Mouse (Mus musculus) monocyte, adult 5-6 weeks (primary cell): Measurements from ENCODE around the gene Mylk4. TPM values are rescaled to one million over a fixed set of nuclear protein-coding genes. Genes with fewer than 3 reads are reported as not detected.

ENCODE experiments used
- ATAC-seq: fragments of 153-309, 156-312 bp; replicated peaks from 2 replicates; pipeline ENCODE4 v1.8.0; 2017; ENCODE audit warnings: mild to moderate bottlenecking; ENCODE audit not compliant: low TSS enrichment, insufficient number of reproducible peaks, severe bottlenecking, poor library complexity, low FRiP score
- total RNA-seq: library from RNA; stranded (forward); fragments of 200-1000, 200-491, 200-594 nt; gene quantifications from 3 replicates; pipeline ENCODE4 v1.2.3, GENCODE M21; 2017

The Mylk4 gene
- total RNA-seq, 1 experiment from 2014 or later, result not detected

DNA sequence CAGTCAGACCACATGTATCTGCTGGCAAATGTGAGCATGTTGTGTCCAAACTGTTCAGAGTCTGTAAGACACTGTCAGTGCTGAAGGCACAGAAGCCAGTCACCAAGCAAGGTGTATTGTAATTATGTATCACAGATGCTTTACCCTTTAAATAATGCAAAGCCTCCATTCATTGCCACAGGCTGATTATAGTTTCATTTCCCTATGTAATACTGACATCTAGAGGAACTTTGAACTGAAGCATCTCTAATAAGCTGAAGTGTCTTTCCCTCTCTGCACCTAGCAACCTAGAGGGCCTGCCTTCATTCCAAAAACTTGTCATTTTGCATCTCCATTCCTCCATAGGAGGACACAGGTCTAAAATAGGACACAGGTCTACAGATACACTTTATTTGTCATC is 52.5 kb downstream of the Mylk4 start:
- ATAC-seq, result no peak

DNA sequence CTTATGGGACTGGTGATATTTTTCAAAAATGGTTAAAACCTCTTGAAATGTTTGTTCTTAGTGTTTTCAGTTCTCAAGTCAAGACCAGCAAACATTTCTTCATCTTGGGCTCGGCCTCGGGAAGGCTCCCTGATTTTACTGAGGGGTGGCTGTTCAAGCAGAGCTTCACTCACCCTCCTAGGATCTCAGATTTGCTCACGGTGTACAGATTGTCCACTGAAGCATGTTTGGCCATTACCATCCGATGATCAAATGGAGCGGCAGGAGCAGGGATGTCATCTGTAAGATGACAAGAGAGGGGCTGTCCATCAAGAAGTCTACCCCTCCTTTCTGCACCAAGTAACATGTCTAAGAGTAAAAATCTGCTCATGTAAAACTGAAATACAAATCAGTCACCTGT is 59.1 kb downstream of the Mylk4 start:
- no peak for ATAC-seq

DNA sequence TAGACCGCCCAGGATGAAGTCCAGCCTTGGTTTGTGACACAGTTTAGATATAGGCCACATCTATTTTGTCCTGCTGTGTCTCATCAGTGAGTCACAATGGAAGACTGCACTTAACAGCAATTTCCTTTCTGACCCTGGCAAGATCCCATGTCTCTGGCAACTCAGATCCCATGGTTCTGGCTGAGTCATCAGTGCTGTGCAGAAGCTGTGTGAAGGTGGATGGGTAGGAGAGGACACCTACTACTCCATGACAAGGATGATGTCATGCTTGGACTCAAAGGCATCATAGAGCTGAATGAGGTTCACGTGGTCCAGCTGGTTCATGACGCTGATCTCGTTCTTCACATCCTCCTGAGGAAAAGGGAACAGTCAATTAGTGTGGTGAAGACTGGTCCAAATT is 62.0 kb downstream of the Mylk4 start:
- no peak for ATAC-seq

DNA sequence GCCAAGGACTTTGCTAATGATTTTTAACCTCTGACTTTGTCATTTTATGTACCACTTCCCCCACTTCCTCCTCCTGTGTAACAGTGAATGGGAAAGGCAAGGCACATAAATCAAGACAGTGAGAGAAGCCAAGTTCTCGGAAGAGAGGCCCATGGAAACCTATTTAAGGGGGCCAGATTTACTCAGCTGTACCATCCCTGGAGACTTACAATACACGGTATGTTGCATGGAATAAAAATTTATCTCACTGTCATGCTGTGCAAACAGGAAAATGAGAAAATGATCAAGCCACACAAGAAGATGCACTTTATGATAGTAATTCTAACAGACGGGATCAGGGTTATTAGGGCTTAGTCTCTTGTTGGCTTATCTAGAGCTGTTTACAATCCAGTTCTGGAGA is 64.5 kb downstream of the Mylk4 start:
- no peak for ATAC-seq

DNA sequence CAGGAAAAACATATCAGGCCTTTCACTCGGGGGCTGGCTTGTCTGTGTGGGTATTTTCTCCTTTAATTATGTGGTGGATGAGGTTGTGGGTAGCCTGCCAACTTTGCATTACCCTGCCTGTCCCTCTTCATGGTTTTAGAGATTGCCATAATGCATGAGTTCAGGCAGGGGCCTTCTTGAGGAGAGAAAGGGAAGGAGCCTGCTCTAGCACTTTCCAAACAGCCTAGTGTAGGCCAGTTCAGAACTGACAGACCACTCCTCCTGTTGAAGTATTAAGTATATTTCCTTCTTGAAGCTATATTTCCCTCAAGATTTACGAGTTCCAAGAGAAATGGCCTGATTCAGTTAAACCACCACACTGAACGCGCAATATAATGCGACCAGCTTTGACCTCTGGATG is 66.0 kb downstream of the Mylk4 start:
- ATAC-seq, result no peak

DNA sequence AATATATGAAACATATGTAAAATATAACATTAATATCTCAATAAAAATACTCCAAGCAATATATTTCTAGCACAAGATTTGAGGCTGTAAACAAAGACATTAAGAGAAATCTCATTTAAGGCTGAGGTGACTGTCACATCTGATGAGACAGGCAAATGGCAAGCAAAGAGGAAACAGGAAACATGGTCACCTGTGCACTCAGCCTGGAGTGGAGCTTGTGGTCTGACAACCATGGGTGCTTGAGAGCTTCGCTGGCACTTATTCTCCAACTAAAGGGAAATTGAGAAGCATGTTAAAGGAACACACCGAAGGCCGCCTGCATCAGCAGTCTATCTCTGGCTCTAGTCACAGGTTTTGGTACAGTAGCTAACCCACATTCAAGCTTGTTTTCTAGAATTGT is 71.2 kb downstream of the Mylk4 start:
- ATAC-seq, result no peak

DNA sequence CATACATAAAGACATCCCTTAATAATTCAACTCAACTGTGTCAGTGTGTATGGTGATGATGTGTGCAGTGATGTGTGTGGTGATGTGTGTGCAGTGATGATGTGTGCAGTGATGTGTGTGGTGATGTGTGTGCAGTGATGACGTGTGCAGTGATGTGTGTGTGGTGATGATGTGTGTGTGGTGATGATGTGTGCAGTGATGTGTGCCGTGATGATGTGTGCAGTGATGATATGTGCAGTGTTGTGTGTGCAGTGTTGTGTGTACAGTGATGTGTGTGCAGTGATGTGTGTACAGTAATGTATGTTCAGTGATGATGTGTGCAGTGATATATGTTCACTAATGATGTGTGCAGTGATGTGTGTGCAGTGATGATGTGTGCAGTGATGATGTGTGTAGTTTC is 75.9 kb downstream of the Mylk4 start:
- ATAC-seq, result no peak

DNA sequence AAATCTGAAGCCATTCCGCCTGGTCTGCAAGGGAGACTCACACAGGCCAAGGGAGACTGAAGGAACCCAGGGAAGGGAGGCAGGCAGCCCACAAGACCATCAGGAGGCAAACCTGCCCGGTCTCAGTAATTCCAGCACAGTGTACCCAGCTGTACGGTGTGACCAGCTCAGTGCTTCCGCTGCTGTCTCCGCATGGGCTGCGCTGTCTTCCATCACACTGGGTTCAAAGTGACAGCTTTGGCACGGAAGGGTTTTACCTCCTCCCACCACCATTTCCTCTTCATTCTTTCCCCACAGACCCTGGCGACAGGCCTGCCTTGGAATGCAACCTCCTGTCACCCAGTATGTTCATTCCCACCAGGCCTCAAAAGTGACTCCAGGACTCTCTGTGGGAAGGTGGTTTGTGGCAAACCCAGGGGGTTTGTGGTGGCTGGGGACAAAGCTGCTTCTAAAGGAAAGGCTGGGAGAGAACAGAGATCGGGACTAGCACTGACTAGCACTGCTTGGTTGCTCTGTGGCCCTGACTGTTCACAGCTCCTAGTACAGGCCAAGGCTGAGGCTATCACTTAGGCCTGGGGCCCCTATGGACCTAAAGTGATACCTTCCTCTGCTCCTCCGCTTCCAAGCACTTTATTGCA is 77.0 kb downstream of the Mylk4 start:
- no peak for ATAC-seq

DNA sequence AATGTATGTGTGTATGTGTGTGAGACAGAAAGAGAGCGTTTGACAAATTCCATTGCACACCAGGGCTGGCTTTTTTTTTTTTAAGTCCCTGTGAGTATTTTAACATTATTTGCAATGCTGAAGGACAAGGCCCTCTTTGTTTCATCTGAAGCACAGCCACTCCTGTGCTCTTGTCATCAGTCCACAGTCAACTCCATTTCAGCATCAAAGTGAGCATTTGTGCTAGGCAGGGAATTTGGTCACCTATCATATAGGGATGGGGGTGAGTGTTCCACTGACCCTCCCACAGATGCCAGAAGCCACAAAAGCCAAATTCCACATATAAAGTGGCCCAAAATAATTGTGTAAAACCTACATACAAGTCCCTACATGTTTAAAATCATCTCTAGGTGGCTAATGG is 78.4 kb downstream of the Mylk4 start:
- no peak for ATAC-seq

DNA sequence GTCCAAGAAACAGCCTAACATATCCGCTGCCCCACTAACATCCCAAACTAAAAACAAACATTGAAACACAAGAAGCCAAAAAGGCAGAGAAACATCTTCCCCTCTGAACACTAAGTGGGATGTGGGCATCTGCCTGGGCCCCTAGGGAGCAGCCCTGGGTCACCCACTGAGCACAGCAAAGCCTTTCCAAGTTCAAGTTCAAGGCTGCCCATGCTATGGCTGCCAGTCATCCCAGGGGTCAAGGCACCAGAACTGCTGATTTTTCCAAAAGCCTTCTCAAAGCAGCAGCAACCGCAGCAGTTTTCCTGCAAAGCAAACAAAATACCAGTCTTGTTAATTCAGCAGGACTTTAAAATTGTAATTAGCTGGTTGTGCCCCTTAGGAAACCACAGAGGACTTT is 78.8 kb downstream of the Mylk4 start:
- ATAC-seq, result no peak

DNA sequence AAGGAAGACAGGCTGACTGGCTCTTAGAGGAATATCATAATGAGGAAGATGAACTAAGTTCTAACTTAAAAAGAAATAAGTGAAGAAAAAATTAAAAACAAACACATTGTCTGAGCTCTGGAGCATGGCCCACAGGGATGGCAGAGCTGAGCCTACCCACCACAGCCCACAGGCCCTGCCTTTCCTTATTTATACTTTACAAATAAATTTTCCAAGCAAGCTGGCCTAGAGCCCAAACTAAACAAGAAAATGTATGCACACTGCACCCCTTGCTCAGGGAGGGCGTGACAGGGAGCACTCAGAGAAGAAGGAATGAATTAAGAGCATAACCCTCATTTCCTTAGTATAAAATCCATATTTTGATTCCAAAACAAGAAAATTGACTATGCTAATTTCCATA is 82.2 kb downstream of the Mylk4 start:
- no peak for ATAC-seq

DNA sequence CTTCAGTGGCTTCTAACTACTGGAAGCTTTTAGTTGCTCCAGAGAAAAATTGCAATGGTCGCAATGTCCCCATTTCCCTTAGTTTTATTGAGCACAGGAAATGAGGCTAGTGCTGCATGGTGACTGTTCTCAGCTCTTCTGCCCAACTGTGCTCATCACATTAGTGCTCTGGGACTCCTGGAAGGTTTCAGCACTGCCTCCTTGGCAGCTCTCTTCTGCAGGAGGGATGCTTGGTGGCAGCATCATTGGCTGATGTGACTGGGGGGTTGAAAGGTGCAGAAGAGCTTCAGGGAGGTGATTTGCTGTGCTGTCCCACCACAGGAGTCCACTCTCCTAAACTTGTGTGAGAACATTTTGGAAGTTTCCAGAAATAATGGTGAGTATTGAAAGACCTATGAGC is 84.4 kb downstream of the Mylk4 start:
- no peak for ATAC-seq

DNA sequence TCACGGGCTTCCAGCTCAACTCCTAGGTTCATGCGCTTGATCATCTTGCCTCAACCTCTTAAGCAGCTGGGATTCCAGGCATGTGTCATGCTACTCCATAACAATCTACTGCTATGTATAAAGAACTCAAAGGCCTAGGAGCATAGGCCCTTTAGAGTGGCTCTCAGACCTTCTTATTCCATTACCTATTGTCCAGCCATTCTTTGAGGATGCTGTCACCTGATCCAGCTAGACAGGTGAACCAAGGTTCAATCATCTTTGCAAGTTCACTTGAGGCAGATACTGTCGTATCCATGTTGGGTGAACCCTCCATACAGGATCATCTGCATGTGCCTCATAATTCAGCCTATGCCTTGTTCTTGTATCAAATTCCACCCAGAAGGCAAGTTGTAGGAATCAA is 84.8 kb downstream of the Mylk4 start:
- ATAC-seq, result no peak

DNA sequence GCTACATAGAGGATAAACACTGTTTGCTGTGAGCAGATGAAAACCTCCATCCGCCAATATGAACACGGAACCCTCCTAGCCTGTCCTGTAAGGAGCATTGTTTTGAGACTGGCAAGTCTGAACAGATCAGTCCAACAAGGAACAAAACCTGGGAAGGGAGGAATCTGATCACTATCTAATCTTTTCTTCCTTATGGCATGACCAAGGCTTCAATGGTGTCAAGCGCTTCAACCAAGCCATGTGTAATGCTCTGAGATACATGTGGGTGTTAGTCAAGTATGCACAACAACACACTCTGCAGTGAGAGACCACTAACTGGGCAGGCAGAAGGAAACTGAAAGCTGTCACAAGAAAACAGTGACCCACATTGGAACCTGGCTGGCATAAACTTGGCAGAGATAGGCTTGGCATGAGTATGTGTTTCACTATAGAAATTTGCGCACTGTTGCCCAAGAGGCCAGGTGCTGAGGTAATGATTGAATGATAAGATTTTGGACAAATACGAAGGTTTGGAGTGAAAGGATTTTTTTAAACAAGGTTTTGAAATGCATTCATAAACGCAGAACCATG is 89.8 kb downstream of the Mylk4 start:
- ATAC-seq, result no peak

DNA sequence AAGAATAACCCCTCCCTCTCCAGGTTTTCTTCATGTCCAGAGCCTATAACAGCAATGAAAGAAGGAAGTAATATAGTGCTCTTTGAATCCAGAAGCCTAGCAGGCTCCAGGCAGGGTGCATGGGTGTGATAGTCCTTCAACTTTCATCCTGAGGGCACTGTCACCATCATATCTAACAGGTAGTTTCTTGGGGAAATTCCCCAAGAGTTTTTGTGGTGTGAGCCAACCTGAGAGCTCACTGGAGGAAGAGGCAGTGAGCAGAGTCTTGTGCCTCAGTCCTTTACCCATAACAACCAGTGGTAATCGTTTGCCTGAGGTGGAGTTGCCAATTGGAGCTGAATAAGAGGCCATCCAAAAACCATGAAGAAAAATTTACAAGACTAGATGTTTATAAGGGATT is 91.2 kb downstream of the Mylk4 start:
- no peak for ATAC-seq

DNA sequence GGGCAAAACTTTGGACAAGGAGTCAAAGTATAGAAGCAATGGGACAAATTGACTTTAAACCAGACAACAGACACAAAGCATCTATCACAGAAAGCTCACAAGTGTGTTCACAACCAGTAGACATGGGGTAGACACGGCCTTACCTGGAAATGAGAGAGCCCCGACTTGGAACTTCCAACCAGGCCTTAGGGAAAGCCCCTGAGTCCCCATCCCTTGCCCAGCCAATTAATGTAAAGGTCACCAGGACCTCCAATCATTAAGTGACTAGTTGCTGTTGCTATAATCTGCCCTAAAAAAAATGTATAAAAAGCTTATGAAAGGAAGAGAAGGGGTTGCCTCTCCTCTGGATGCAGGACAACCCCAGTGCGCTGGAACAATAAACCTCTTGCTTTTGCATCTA is 93.5 kb downstream of the Mylk4 start:
- no peak for ATAC-seq

DNA sequence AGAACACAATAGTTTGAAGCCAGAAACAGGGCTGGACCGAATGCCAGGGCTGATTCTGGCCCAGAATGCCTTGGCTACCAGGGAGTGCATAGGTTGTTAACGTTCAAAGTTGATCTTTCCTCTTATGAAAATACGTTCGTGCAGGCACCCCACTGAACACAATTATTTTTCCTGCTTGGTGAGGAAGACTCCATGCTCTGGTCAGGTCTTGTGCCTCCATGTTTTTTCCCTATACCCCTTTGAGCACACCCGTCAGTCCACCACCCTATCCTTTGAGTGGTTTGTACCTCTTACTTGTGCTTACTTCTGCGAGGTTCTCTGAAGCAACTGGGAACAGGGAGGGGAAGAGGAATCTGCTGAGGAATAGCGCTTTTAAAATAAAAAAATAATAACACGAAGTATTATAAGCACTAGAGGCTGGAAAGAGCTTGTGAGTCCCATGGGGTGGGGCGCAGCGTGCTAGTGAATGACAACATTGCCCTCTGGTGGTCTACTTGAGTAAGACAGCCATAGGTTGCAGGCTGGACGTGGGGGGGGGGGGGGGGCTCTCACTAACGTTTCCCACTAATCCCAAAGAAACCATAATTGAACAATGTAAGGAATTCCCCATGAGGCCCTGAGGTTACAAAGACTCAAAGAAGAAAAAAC is 102.8 kb downstream of the Mylk4 start:
- no peak for ATAC-seq

DNA sequence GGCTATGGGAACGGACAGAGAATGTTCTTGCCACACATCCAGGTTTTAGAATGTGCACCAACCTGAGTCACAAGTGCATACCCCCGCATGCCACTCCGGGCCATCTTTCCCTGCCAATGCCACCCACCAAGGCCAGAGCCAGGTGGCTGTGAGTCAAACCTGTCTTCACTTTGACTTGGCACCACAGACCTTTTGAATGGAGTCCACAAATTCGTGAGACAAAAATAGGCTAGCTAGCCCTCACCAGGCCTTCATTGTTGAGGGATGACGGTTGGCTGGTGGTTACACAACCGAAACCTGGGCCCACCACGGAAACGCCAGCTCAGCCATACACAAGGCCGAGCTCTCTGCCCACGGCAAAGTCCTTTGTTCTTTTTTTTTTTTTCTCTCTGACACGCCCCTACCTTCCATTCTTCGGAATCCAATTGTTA is 103.6 kb downstream of the Mylk4 start:
- no peak for ATAC-seq

DNA sequence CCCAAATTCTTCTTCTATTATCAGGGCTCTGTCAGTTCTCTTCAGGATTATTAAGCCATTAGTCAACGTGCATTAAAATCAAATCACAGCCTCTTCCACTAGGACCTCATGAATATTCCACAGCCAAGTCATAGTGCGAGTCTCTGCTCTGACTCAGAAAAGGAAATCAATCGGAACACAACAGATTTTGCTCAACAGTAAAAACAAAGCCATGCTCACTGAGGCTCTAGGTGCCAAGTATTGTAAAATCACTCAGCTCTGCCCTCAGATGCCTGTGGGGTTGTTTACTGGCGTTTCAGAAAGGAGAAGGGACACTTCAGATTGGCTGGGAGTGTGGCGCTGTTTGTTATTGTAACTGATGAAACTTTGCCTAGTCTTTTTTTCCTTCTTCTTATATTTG is 104.8 kb downstream of the Mylk4 start:
- no peak for ATAC-seq

DNA sequence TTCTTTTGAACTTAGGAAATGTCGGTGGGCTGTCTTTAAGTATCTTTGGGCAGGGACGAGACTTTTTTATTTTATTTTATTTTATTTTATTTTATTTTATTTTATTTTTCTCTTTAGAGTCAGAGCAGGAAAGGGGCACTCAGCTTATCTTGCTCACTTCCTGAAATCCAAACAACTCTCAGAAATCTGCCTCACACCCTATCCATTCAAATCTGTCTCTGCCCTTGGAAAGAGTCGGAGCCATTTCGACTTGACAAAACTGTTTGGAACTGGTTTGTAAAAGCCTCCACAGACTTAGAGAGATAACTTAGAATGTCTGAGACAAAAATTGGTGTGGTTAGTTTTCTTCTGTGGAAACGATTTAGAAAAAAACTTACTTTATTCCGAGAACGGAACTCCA is 113.0 kb downstream of the Mylk4 start:
- ATAC-seq, result no peak

DNA sequence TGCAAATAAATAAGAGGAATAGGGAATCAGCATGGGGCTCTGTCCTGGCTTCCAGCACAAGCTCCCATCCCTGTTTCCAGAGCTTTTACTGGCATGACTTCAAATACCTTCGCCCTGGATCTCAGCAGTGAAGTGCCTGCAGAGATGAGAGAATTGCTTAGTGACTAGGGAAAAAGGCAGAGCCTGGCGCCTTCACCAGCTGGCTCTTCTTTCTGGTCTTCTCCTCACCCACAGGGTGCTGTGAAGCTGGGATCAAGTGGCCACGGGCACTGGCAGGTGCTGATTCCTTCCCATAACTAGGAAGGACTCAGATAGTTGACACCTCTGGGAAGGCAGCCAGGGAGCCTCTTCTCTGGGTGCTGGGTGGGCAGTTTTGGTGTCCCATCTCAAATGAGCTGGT is 115.5 kb downstream of the Mylk4 start:
- ATAC-seq, result no peak
